Mouse (Mus musculus): ENCODE measurements around the gene Thada.

Gene Thada

GRCm38 (mm10) chr17:84477176-84477575, 11.2 kb upstream of the Thada start:
- DNase-seq (ENCODE audit: low read depth, low spot score) = no peak

- peak; percentile 70 for DNase-seq (ENCODE audit: low read depth, low spot score)
Measured at GRCm38 (mm10) chr17:84474312-84474711, 8.3 kb upstream of the Thada start.

GRCm38 (mm10) chr17:84435012-84435411, 31.0 kb downstream of the Thada start:
- DNase-seq (ENCODE audit: low read depth, low spot score) = no peak

GRCm38 (mm10) chr17:84434233-84434632, 31.8 kb downstream of the Thada start:
- no peak for DNase-seq (ENCODE audit: low read depth, low spot score)

GRCm38 (mm10) chr17:84431991-84432390, 34.0 kb downstream of the Thada start:
- no peak for DNase-seq (ENCODE audit: low read depth, low spot score)

GRCm38 (mm10) chr17:84424258-84424657, 41.7 kb downstream of the Thada start:
- DNase-seq (ENCODE audit: low read depth, low spot score) = no peak

GRCm38 (mm10) chr17:84422916-84423315, 43.1 kb downstream of the Thada start:
- peak; percentile 18 for DNase-seq (ENCODE audit: low read depth, low spot score)

- no peak for DNase-seq (ENCODE audit: low read depth, low spot score)
Measured at GRCm38 (mm10) chr17:84422001-84422785, 43.8 kb downstream of the Thada start.

GRCm38 (mm10) chr17:84421042-84421441, 45.0 kb downstream of the Thada start:
- no peak for DNase-seq (ENCODE audit: low read depth, low spot score)

GRCm38 (mm10) chr17:84420276-84420639, 45.7 kb downstream of the Thada start:
- DNase-seq (ENCODE audit: low read depth, low spot score) = no peak

GRCm38 (mm10) chr17:84419326-84420275, 46.4 kb downstream of the Thada start:
- peak; percentile 82 for DNase-seq (ENCODE audit: low read depth, low spot score)

- DNase-seq (ENCODE audit: low read depth, low spot score) = no peak
Measured at GRCm38 (mm10) chr17:84415936-84416335, 50.1 kb downstream of the Thada start.

- DNase-seq (ENCODE audit: low read depth, low spot score) = no peak
Measured at GRCm38 (mm10) chr17:84408731-84409130, 57.3 kb downstream of the Thada start.

GRCm38 (mm10) chr17:84405616-84406015, 60.4 kb downstream of the Thada start:
- DNase-seq (ENCODE audit: low read depth, low spot score) = peak; percentile 23

- DNase-seq (ENCODE audit: low read depth, low spot score) = no peak
Measured at GRCm38 (mm10) chr17:84401796-84402195, 64.2 kb downstream of the Thada start.

GRCm38 (mm10) chr17:84399431-84399830, 66.6 kb downstream of the Thada start:
- no peak for DNase-seq (ENCODE audit: low read depth, low spot score)

GRCm38 (mm10) chr17:84390026-84390425, 76.0 kb downstream of the Thada start:
- peak; percentile 10 for DNase-seq (ENCODE audit: low read depth, low spot score)

GRCm38 (mm10) chr17:84386176-84386575, 79.8 kb downstream of the Thada start:
- no peak for DNase-seq (ENCODE audit: low read depth, low spot score)

- peak; percentile 60 for DNase-seq (ENCODE audit: low read depth, low spot score)
Measured at GRCm38 (mm10) chr17:84385696-84386095, 80.3 kb downstream of the Thada start.

GRCm38 (mm10) chr17:84384661-84385060, 81.3 kb downstream of the Thada start:
- peak; percentile 6 for DNase-seq (ENCODE audit: low read depth, low spot score)

GRCm38 (mm10) chr17:84380340-84380739, 85.7 kb downstream of the Thada start:
- no peak for DNase-seq (ENCODE audit: low read depth, low spot score)

GRCm38 (mm10) chr17:84376882-84377281, 89.1 kb downstream of the Thada start:
- DNase-seq (ENCODE audit: low read depth, low spot score) = no peak
